Mouse (Mus musculus) lung, postnatal 0 days (tissue): ENCODE measurements around the gene Adcy2.

Experiments
- CTCF ChIP-seq: IDR thresholded peaks from 2 replicates; pipeline ENCODE4 v1.5.1; 2016; ENCODE audit warnings: antibody characterized with exemption, mild to moderate bottlenecking
- EP300 ChIP-seq: IDR thresholded peaks from 2 replicates; pipeline ENCODE4 v1.6.1; 2016; ENCODE audit warnings: antibody characterized with exemption, mild to moderate bottlenecking, control low read depth

DNA sequence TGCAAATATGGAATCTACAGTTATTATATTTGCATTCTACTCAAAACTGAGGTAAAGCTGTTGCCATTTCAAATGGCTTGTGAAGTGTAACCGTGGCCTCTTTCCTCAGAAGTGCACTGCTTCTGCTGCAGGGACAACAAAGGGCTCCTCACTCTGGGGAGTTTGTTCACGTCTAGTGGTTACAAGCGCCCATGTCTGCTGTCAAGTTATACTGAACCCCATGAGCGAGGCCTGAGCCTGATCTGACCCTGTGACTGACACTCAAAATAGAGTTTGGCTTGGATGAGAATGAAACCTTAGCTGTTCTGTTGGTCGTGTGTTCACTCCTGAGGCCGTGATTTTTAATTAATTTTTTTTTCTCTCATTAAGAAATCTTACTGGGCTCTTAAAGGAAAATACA is 38.8 kb downstream of the Adcy2 start:
- TF ChIP-seq EP300 (no peak), CTCF (no peak)
